ENCODE assay signal across 8 mouse cellular contexts in the genomic region with DNA sequence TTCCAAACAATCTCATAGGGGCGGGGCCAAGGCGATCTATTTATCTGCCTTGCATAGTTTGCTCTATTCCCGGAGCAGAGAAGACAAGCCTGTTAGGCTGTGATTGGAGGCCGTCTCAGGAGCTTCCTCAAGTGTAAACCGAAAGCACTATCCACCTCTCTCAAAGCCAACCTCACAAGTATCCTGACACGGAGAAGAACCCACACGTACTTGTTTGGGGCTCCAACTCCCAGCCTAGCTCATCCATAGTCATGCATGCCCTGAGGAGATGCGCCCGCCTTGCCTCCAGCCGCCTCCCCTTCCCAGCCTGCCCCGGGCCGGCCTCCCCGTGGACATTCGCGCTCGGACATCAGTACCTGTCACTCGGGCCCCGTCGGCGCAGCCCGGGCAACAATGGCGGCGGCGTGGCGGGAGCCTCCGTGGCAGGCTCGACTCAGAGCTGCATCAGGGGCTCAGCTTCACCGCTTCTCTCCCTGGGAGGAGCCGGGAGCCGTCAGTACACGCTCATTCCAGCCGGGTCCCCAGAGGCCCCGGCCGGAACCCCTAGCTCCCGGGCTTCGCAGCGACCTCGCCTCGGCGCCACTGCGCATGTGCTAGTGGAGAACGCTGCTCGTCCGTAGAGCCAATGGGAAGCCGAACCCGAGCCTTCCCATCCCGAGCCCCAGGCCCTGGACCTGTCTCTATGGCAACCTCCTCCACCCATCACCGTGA. TPM values are rescaled to one million over a fixed set of nuclear protein-coding genes. Genes with fewer than 3 reads are reported as not detected.
DNase-seq lines count a peak whose midpoint lies in the region; ATAC-seq lines count a peak whose summit lies in the region.

A gene (minus strand): TSS at position 595 of the 711 bp plus-strand sequence.

- peak; percentile 82 for DNase-seq in T-cell, adult 2 months (ENCODE audit: low spot score)
- peak; percentile 76 to 87 for DNase-seq in cerebellum, postnatal 4 days (ENCODE audit: low spot score in 2 of 2)
- DNase-seq in gastrocnemius, postnatal 10 days: peak; percentile 81
- DNase-seq in induced T-regulatory cell, adult 2 months (ENCODE audit: low read depth): peak; percentile 92
- peak; percentile 81 to 93 for DNase-seq in left cerebral cortex, adult 8-10 months (ENCODE audit: low spot score in 2 of 2)
- DNase-seq in right cerebral cortex, adult 2 months (ENCODE audit: low spot score in 2 of 2): peak; percentile 91 to 92
- DNase-seq in urinary bladder, postnatal 10 days (ENCODE audit: low spot score): peak; percentile 51

- ATAC-seq in megakaryocyte, adult 5-6 weeks (ENCODE audit: poor library complexity, severe bottlenecking): peak; percentile 76

RNA-seq across cellular contexts. Expression of the gene that starts here (rescaled TPM):
- 1 to 10 TPM; 2.3 to 3.4 TPM for total RNA-seq in gastrocnemius, postnatal 10 days (2021)
- total RNA-seq in left cerebral cortex, adult 8-10 months (2022): 10 to 100 TPM; 17.2 to 19.2 (median 17.9) TPM
- 2.9 TPM in 2 replicates for total RNA-seq in megakaryocyte, adult 5-6 weeks (2015)
- 2.3 and 2.7 TPM in 2 replicates for total RNA-seq in megakaryocyte, adult 5-6 weeks (2017)

Comparison
In these comparisons a context has a peak if more than half of its experiments do, and no peak if none do; other contexts are left out.
1. Peak in every context shown above with its lines: DNase-seq and ATAC-seq.
2. RNA of the gene that starts here (total RNA-seq): 17.2 to 19.2 TPM in left cerebral cortex, adult 8-10 months; 2.3 to 3.4 TPM in gastrocnemius, postnatal 10 days and 2.3 to 2.9 TPM in megakaryocyte, adult 5-6 weeks; every median in the first group is over 4 times any median in the second.